Mouse (Mus musculus) kidney, postnatal 10 days (tissue): ENCODE data around the gene Wdr38.
A peak's percentile ranks its signal among the peaks of the same experiment; 100 is the strongest.
"Not testable (repeated sequence)": the region's sequence is repeated elsewhere in the genome, so short reads cannot be mapped to it uniquely, and the experiment has no call there.

ENCODE experiments used
- DNase-seq: peaks from one replicate; pipeline ENCODE4 v3.0.0; 2021; ENCODE audit warnings: mixed read lengths

Gene Wdr38

GRCm38 (mm10) chr2:38999381-38999780, 2.1 kb downstream of the Wdr38 start:
- no peak for DNase-seq

GRCm38 (mm10) chr2:38999910-39000586, 2.8 kb downstream of the Wdr38 start:
- DNase-seq = no peak

- no peak for DNase-seq
Observed at GRCm38 (mm10) chr2:39000587-39000919, 3.3 kb downstream of the Wdr38 start.

- no peak for DNase-seq
Observed at GRCm38 (mm10) chr2:39001866-39002265, 4.6 kb downstream of the Wdr38 start.

GRCm38 (mm10) chr2:39003106-39003505, 5.8 kb downstream of the Wdr38 start:
- no peak for DNase-seq

DNA sequence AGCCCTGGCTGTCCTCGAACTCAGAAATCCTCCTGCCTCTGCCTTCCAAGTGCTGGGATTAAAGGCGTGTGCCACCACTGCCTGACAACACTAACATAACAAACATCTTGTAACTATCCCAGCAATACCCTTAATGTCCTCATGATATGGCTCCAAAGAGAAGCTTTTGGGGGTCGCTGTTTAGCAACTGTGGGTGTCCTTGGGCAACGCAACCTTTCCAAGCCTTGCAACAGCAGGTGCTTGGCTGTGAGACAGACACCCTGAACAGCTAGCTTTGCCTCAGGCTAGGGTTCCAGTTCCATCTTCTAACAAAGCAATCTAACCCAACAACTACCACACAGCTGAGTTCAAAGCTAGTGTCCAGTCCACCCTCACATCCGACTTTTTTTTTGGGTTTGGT, 6.2 kb downstream of the Wdr38 start:
- no peak for DNase-seq

DNA sequence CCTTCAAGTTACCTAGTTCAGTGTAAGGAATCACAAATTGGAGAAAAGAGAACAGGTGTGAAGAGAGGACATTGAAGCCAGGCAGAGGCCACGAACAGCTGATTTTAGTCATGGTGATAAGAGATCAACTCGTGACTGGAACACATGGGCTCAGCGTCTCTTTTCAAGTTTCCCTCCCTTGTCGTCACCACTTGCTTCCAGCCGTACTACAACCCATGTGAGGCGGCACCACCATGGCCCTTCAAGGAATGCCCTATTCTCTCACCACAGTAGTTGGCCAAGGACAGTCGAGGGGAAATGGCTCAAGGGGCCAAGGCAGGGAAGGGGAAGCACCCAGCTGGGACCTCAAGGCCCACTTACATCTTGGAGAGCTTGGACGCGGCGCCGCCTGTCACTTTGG, 7.1 kb downstream of the Wdr38 start:
- DNase-seq = peak; percentile 38

DNA sequence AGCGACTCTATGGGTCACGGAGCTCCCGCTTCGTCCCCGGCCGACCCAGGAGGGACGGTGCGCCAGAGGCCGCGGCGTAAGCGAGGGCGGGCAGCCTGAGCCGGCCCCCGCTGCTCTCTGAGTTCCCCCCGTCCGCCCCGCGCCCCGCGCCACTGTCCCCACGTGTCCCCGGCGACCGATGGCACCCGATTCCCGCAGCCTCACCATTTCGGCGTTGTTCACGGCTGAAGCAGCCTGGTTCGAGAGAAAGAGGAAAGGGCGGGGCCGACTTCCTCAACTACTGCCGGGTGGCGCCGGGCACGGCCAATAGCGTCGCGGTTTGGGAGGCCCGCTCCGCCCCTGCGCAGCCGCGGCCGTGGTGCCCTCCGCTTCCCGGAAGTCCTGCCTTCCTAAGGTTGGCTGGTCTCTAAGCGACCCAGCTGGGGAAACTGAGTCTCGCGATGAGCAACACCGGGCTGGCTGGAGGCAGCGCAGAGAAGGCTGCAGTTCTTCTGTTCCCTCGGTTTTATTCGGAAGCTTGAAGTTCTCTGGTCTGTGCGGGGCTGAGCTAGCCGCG, 7.7 kb downstream of the Wdr38 start, which contains the start of gene Arpc5l:
TSS of gene Arpc5l (plus strand) at position 469 of the 556 bp plus-strand sequence.
- peak; percentile 96 for DNase-seq

DNA sequence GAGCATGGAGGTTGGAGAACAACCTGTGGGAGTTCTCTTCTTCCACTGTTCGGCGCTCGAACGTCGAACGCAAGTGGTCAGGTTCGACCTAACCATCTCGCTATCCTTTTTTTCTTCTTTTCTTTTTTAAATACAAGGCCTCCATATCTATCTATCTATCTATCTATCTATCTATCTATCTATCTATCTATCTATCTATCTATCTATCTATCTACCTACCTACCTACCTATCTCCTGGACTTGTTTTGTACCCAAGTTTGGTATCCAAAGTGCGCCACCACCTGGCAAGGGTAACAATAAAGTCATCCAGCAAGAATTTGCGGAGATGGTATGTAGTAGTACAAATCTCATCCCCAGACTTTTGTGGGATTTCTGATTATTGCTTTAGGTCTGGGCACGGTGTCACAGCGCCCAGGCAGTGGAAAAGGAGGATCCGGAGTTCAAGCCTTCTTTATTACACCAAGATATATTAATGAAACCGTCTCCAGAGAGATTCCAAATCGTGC, 8.4 kb downstream of the Wdr38 start, which contains the start of gene Rpl35:
TSS of gene Rpl35 (minus strand) at position 51 of the 506 bp plus-strand sequence.
- DNase-seq = peak; percentile 63

DNA sequence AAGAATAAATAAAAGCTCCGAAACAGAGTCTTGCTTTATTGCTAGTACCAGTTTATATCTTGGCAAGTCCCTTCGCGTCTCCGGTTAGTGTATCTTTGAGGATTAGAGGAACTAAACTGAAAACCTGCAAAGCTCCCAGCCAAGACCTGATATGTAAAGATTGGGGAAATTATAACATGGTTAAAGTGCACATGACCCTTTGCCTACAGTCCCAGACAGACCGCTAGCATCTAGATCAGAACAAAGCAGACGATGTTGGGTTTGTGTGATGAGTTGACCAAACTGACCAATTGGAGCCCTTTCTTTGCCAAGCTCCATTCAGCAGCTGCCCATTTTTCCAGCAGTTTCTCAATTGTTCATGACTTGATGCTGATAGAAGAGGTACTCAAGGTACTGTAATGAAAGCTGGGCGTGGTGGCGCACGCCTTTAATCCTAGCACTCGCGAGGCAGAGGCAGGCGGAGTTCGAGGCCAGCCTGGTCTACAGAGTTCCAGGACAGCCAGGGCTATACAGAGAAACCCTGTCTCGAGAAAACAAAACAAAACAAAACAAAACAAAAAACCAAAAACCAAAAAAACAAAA, 9.0 kb downstream of the Wdr38 start:
- no peak for DNase-seq

DNA sequence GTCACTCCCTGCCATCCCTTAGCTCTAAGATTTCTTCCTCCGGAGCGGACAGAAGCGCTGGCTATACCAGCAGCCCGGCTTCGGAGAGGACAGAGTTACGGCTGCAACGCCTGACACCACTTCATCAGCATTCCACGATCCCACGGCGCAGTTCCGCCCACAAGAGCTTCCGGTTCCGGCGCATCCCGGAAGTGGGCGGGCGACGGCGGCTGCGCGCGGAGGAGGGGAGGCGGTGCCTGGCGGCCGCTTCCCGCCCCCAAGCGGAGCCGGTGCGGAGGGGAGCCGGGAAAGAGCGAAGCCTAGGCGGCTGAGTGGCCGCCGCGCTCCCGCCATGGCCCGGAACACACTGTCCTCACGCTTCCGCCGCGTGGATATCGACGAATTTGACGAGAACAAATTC, 10.6 kb downstream of the Wdr38 start:
- DNase-seq = peak; percentile 96

- no peak for DNase-seq
Observed at GRCm38 (mm10) chr2:39008350-39008851, 11.1 kb downstream of the Wdr38 start.

DNA sequence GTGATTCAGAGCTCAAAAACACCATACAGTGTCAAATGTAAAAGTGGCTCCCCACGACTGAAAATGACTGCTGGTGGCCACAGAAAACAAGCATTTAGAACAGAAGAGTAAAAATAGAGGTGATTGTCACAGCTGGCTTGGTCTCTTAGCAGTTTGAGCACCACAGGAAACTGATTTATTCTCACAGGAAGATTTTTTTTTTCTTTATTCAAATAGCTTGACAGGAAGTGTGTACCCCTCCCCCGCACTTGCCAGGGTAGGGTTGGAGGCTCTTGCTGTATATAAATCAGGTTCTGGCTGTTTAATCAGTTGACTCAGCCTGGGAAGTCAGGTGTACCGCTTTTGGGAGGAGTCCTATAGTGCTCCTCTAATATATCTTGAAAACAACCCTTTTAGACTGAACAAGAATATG, 11.7 kb downstream of the Wdr38 start:
- peak; percentile 73 for DNase-seq

GRCm38 (mm10) chr2:39010144-39010543, 12.9 kb downstream of the Wdr38 start:
- not testable (repeated sequence) for DNase-seq

DNA sequence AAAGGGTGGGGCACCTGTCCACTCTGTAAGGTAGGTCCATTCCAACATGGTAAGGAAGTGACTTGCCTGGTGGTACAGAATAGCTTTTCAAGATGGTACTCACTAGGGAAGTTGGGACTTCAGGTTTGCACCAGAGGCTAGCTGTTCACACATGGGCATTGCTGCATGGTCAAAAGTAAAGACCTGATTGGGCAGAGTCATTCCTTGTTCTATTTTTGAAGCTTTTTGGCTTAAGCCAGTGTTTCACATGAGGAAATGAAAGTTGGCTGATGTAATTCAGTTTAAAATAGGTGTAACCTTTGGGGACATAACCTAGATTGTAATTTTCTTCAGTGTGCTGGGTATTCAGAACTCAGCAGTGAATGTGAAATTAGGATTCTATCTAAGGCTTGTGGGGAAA, 14.0 kb downstream of the Wdr38 start:
- DNase-seq = no peak

DNA sequence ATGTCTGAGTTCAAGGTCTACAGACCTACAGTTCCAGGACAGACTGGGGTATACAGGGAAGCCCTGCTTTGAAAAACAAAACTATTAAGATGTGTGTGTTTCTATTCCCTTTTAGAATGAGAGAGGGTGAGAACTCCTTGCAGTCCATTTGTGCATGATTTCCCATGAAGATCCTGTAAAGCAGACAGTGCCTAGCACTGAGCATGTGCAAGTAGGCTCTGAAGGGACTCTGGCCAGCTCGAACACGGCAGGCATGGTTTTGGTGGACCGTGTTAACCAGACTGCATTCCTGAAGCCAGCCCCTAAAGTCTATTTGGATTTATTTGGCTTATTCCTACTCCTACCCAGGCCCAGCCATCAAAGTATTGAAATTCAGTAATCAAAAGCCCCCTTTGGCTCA, 14.7 kb downstream of the Wdr38 start:
- DNase-seq = no peak

- DNase-seq = no peak
Observed at GRCm38 (mm10) chr2:39012768-39013279, 15.5 kb downstream of the Wdr38 start.

- no peak for DNase-seq
Observed at GRCm38 (mm10) chr2:39016581-39016980, 19.3 kb downstream of the Wdr38 start.

DNA sequence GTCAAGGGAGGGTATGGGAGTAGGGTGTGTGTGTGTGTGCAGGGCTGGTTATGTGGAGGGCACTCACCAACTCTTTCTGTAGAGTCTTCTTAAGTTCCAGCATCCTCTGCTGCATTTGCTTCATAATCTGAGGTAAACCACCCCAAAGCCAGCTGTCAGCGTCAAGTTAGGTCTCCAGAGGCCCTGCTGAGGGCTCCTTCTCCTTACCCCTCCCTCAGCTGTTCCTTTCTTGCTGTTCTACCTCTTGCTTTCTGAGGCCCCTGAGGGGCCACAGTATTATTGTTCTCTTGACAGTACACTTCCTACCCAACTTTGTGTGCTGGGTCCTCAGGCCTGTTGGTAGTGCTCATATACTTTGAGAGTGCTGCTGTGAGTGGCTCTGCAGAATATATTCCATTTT, 22.7 kb downstream of the Wdr38 start:
- DNase-seq = no peak

DNA sequence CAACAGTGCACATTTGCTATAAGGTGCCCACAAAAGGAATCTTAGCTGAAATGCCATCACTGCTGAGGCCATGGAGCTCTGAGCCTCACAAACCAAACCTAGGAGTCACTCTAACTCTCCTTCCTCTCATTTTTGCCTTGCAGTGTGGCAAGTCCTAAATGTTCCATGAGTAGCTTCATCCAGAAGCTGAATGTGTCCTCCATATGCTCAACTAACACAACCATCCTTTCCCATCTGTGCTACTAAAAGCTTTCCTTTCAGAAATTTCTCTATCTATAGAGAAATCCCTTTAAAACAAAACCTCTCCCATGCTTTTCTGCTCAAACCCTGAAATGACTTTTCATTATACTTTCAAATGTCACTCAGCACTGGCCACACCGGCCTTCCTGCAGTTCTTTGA, 34.3 kb downstream of the Wdr38 start:
- no peak for DNase-seq

DNA sequence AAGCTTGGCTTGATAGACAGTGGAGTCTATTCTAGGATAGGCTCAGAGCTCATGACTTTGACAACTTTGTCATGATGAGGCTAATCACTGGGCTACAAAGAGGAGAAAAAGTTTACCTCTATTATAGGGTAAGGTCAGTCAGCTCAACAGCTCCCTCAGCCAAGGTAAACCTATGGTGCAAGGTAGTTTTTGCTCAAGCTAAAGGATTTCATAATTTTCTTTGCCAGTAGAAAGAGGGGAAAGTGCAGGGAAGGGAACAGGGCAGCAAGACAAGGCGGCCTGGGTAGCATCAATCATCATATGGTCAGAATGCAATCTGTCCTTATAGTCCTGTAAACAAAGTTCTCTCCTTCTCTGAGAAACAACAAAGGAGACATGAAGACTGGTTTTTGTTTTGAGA, 42.9 kb downstream of the Wdr38 start:
- no peak for DNase-seq

DNA sequence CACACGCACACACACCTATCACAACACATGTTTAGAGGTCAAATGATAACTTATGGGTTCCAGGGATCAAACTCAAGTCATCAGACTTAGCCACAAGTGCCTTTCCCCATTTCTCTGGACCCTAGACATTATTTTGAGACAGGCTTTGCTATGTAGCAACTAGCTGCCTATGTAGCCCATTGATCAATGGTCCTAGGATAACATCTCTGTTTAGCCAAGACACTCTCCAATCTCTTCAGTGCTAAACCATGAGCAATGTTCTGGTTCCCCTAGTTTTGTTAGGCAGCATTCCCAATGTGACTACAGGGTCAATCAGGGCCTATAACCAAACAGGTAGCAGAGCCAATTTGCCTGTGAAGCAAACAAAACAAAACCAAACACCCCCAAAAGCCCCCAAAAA, 51.2 kb downstream of the Wdr38 start:
- DNase-seq = no peak
